Mouse (Mus musculus) layer of hippocampus, adult 11-12 months (tissue): Measurements from ENCODE around the gene Mbl1.

ENCODE experiments used
- DNase-seq: peaks from one replicate; pipeline ENCODE4 v3.0.0; 2022; ENCODE audit warnings: low spot score

Gene Mbl1

DNA sequence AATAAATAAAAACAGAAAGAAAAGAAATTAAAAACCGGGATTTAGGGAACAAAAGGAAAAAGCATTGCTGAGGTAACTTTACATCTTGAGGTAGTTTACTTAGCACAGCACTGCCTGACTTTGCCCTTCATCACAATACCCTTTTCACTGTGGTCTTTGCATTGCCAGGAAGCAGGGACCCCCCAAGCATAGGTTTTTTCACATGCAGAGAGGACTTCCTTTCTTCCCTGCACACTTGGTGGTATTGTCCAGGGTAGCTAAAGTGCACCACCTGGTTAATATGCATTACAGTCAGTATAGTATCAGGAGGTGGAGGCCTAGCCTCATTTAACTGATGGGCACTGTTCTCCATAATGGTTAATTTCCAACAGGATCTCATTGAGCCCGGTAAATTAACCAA, 38.2 kb downstream of the Mbl1 start:
- DNase-seq: no peak

DNA sequence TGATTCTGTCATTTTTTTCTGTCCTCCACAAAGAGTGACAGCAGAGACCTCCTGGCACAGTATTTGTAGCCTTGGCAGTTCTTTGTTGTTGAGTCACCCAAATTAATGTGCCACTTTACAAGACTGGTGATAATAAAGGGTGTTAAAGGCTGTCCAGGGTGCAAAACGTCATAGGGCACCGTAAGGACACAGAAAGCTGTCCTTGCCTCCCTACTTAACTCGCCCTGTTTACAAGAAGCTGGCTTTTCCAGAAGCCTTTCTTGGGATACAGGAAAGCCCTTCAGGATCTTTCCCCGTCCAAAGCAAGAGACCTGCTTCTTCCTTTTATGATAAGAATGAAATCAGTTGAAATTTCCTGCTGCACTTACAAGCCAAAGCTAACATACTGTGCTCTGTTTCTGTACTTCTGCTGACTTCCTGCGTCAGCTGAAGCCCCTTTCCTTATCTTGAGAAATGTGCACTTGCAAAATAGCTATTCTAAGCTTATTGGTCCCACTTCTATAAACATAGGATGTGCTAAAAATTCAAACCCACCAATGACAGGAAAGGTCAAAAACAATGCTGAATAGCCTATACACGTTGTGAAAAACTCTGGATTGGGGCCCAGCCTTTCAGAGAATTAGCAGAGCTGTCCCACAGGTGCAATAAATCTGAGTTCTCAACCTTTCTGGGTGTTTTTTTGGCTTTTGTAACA, 46.9 kb downstream of the Mbl1 start:
- no peak for DNase-seq
